Mouse (Mus musculus) heart, embryonic 14.5 days (tissue): ENCODE results near the gene Tex261. TPM values are rescaled to one million over a fixed set of nuclear protein-coding genes. Genes with fewer than 3 reads are reported as not detected.
A peak's percentile ranks its signal among the peaks of the same experiment; 100 is the strongest.

Source experiments
- ATAC-seq: fragments of 200-750 bp; cut with Nextera tagmentation; 2 replicates; pipeline ENCODE4 v1.8.0; 2017; ENCODE audit warnings: low read depth, moderate TSS enrichment; ENCODE audit not compliant: insufficient number of reproducible peaks, insufficient read depth, low FRiP score
- H3K27ac ChIP-seq, 2 experiments: fragments of 200-500 bp in 1 of 2; fragments of 300-500 bp in 1 of 2; sonication (generic) in 1 of 2; replicated peaks in 1 of 2; 2 replicates each; pipeline ENCODE4 v1.5.1; 2012 to 2014; ENCODE audit warnings: low read depth in 2 of 2, low read length in 2 of 2, control low read depth in 1 of 2, mild to moderate bottlenecking in 1 of 2, mixed read lengths in 1 of 2; ENCODE audit not compliant: control insufficient read depth in 1 of 2, insufficient read depth in 1 of 2
- H3K27me3 ChIP-seq: fragments of 300-500 bp; sonication (generic); 2 replicates; pipeline ENCODE4 v1.6.1; 2014; ENCODE audit warnings: mild to moderate bottlenecking, low read length, control low read depth; ENCODE audit not compliant: control insufficient read depth, insufficient read depth
- H3K36me3 ChIP-seq: fragments of 300-500 bp; sonication (generic); 2 replicates; pipeline ENCODE4 v1.6.1; 2014; ENCODE audit warnings: mild to moderate bottlenecking, control low read depth, low read length, mixed read lengths; ENCODE audit not compliant: control insufficient read depth, insufficient read depth
- H3K4me1 ChIP-seq, 2 experiments: fragments of 200-500 bp in 1 of 2; fragments of 300-500 bp in 1 of 2; sonication (generic) in 1 of 2; 2 replicates each; pipeline ENCODE4 v1.6.1; 2012 to 2014; ENCODE audit warnings: low read length in 2 of 2, control low read depth in 1 of 2, mixed read lengths in 1 of 2; ENCODE audit not compliant: control insufficient read depth in 2 of 2, insufficient read depth in 2 of 2
- H3K4me2 ChIP-seq: fragments of 300-500 bp; sonication (generic); 2 replicates; pipeline ENCODE4 v1.6.1; 2014; ENCODE audit warnings: mild to moderate bottlenecking, low read length
- H3K4me3 ChIP-seq, 2 experiments: fragments of 200-500 bp in 1 of 2; fragments of 300-500 bp in 1 of 2; sonication (generic) in 1 of 2; 2 replicates each; pipeline ENCODE4 v1.5.1; 2012 to 2014; ENCODE audit warnings: low read length in 2 of 2, mild to moderate bottlenecking in 2 of 2, control low read depth in 1 of 2, low read depth in 1 of 2, moderate library complexity in 1 of 2; ENCODE audit not compliant: control insufficient read depth in 1 of 2, insufficient read depth in 1 of 2
- H3K9ac ChIP-seq: fragments of 300-500 bp; sonication (generic); 2 replicates; pipeline ENCODE4 v1.6.1; 2014; ENCODE audit warnings: mild to moderate bottlenecking, low read length
- H3K9me3 ChIP-seq: fragments of 300-500 bp; sonication (generic); 2 replicates; pipeline ENCODE4 v1.6.1; 2016; ENCODE audit warnings: low read length, control low read depth; ENCODE audit not compliant: control insufficient read depth
- WGBS: fragments of 180-500 bp; shearing (Covaris S2); extraction: QIAGEN DNeasy Blood & Tissue Kit; methylation state at CpG from one replicate; pipeline ENCODE4 v1.1.7; 2014; 5-methylcytosine and 5-hydroxymethylcytosine counted together
- polyA plus RNA-seq: library from polyadenylated mRNA; unstranded; fragments of >200 nt; fragmentation: Nextera tagmentation; extraction: Ambion mirVana; gene quantifications from 2 replicates; pipeline ENCODE4 v1.2.1, GENCODE M21; 2014

The Tex261 gene
- 70.3 and 75.9 TPM in 2 replicates for polyA plus RNA-seq

- Histone ChIP-seq H3K4me2 (peak within 1 kb of the TSS; percentile 88), H3K27ac (peak within 1 kb of the TSS; percentile 88 to 93), H3K4me3 (peak within 1 kb of the TSS; percentile 63 to 78), H3K4me1 (peaks cover 7 to 17% of the 10 kb centered on the region in 2 experiments; a peak in 3 of 4 replicates), H3K9ac (peak within 1 kb of the TSS; percentile 81), H3K9me3 (no peaks in the 10 kb centered on the region), H3K36me3 (peaks cover 27% of the 10 kb centered on the region), H3K27me3 (no peaks in the 10 kb centered on the region)
- peak; percentile 92 for ATAC-seq
- WGBS, result 1% methylated on average over 36 of the region's 45 CpGs
Observed at GRCm38 (mm10) chr6:83775638-83776293, at the start of gene Tex261. TSS of gene Tex261 (minus strand) at chr6:83775813.

DNA sequence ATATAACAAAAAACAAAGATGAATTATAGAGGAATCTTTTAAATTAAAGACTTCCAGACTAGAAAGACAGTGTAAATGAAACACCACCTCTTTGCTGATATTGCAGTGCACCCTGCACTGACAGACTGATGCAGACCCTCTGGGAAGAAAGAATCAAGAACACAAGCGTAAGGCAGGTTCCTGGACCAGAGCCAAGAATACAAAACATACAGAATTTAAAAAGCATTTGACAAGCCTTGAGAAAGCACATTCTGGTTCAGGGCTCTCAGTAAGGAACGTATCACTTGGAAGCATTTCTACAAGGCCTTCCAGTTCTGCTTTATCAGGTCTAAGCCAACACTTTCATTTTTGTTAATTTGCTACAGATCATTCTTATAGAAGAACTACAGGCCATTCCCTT is 46.2 kb upstream of the Tex261 start:
- Histone ChIP-seq H3K27ac (no peak overlapping the region), H3K9ac (no peak overlapping the region), H3K27me3 (no peaks in the 10 kb centered on the region), H3K4me1 (0 out of 4 replicates have a peak, but pooled peaks cover 0 to 3% of the 10 kb centered on the region in 2 experiments), H3K4me2 (no peak overlapping the region), H3K4me3 (no peak overlapping the region), H3K36me3 (0 out of 2 replicates have a peak, but pooled peaks cover 3% of the 10 kb centered on the region), H3K9me3 (no peaks in the 10 kb centered on the region; the same call in 1 of the 2 replicates)
- WGBS, result 48% methylated on average over 2 of the region's 2 CpGs
- ATAC-seq, result no peak

GRCm38 (mm10) chr6:83820727-83821515 is 45.3 kb upstream of the Tex261 start:
- H3K27me3 ChIP-seq, result no peaks in the 10 kb centered on the region
- no peak overlapping the region for H3K4me3 ChIP-seq
- H3K9me3 ChIP-seq, result no peaks in the 10 kb centered on the region; the same call in 1 of the 2 replicates
- 0 out of 2 replicates have a peak, but pooled peaks cover under 1% of the 10 kb centered on the region for H3K36me3 ChIP-seq
- H3K9ac ChIP-seq, result no peak overlapping the region
- ATAC-seq, result no peak
- no peak overlapping the region for H3K4me2 ChIP-seq
- WGBS, result 74% methylated on average over 2 of the region's 2 CpGs
- 0 out of 4 replicates have a peak, but pooled peaks cover 0 to 3% of the 10 kb centered on the region in 2 experiments for H3K4me1 ChIP-seq
- no peak overlapping the region for H3K27ac ChIP-seq

GRCm38 (mm10) chr6:83818996-83819395 is 43.4 kb upstream of the Tex261 start:
- Histone ChIP-seq H3K27me3 (no peaks in the 10 kb centered on the region), H3K27ac (no peak overlapping the region), H3K4me3 (no peak overlapping the region), H3K4me2 (no peak overlapping the region), H3K4me1 (0 out of 4 replicates have a peak, but pooled peaks cover 0 to 3% of the 10 kb centered on the region in 2 experiments), H3K36me3 (peaks cover 9% of the 10 kb centered on the region), H3K9me3 (no peaks in the 10 kb centered on the region; the same call in 1 of the 2 replicates), H3K9ac (no peak overlapping the region)
- 75% methylated on average over 1 of the region's 1 CpGs for WGBS
- ATAC-seq, result no peak

GRCm38 (mm10) chr6:83815801-83816200 is 40.2 kb upstream of the Tex261 start:
- no peak overlapping the region for H3K27ac ChIP-seq

DNA sequence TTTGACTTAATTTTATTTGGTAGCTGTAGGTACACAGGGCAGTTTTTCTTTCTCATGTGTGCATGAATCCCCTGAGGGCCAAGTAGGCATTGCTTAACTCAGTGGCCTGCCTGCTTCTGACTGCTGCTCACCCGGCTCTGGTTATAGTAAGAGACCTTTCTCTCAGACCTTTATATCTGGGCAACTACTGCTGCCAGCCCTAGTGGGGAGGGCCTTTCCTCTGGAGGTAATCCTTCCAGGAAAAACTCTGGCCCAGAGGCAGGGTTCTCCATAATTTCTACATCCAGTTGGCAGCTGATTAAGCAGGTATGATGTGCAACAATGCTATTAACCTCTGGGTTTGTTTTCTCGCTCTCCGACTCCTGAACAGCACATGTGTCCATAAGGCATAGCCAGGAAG is 27.2 kb upstream of the Tex261 start:
- H3K27me3 ChIP-seq, result no peaks in the 10 kb centered on the region
- WGBS, result 87% methylated on average over 3 of the region's 3 CpGs
- H3K4me2 ChIP-seq, result no peak overlapping the region
- no peak overlapping the region for H3K9ac ChIP-seq
- no peaks in the 10 kb centered on the region for H3K9me3 ChIP-seq
- peaks cover 81% of the 10 kb centered on the region for H3K36me3 ChIP-seq
- no peak for ATAC-seq
- no peak overlapping the region for H3K27ac ChIP-seq
- no peak overlapping the region for H3K4me3 ChIP-seq
- no peaks in the 10 kb centered on the region for H3K4me1 ChIP-seq

More at GRCm38 (mm10) chr6:83815801-83816200, 40.2 kb upstream of the Tex261 start:
- no peaks in the 10 kb centered on the region for H3K27me3 ChIP-seq
- no peak overlapping the region for H3K4me3 ChIP-seq
- ATAC-seq, result no peak
- WGBS, result 93% methylated on average over 3 of the region's 3 CpGs
- no peaks in the 10 kb centered on the region for H3K4me1 ChIP-seq
- no peak overlapping the region for H3K4me2 ChIP-seq
- H3K9ac ChIP-seq, result no peak overlapping the region
- H3K36me3 ChIP-seq, result peaks cover 20% of the 10 kb centered on the region
- H3K9me3 ChIP-seq, result no peaks in the 10 kb centered on the region; the same call in 1 of the 2 replicates

DNA sequence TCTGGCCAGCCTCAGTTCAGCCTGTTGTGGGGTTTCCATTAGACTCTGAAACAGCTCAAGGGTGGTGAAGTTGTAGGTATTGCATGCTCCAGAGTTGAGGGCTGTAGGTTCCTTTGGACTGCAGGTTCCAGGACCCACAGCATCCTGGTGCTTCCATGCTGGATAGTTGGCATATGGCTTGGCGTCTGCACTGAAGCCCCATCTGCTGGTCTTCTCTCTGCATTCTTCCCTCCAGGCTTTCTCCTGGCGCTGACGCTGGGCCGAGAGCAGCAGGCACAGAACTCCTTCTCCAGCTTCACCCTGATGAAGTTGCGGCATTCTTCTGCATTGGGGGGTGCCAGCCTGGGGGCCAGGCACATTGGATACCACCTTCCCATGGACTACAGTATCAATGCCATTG is 26.4 kb upstream of the Tex261 start:
- H3K9me3 ChIP-seq, result no peaks in the 10 kb centered on the region
- no peak overlapping the region for H3K4me3 ChIP-seq
- H3K27ac ChIP-seq, result no peak overlapping the region
- no peak overlapping the region for H3K9ac ChIP-seq
- ATAC-seq, result no peak
- peaks cover 78% of the 10 kb centered on the region for H3K36me3 ChIP-seq
- no peaks in the 10 kb centered on the region for H3K4me1 ChIP-seq
- WGBS, result 86% methylated on average over 5 of the region's 5 CpGs
- H3K27me3 ChIP-seq, result no peaks in the 10 kb centered on the region
- H3K4me2 ChIP-seq, result no peak overlapping the region
